Mouse (Mus musculus) stomach, postnatal 0 days (tissue): ENCODE data around the gene Awat1.

Experiments
- CTCF ChIP-seq: IDR thresholded peaks from 2 replicates; pipeline ENCODE4 v1.5.1; 2016; ENCODE audit warnings: antibody characterized with exemption, low read depth, mild to moderate bottlenecking, moderate library complexity
- EP300 ChIP-seq: optimal IDR thresholded peaks from 2 replicates; pipeline ENCODE3; 2016; ENCODE audit warnings: antibody characterized with exemption

DNA sequence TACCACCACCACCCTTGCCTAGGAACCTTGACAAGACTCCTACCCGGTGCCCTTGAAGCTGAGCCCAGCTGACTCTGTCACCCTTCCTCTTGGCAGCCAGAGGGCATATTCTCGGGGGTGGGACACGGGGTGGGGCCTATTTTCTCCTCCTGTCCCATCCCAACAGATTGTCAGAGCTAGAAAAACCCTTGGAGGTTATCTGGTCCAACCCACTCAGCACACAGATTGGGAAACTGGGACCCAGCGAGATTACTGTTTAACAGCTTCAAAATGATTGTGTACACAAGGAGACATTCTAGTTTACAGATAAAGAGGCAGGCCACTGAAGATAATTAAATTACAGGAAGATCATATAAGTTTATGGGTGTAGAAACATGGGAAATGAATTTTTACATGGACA is 22.7 kb downstream of the Awat1 start, which contains the start of gene P2ry4:
- TF ChIP-seq CTCF (no peak), EP300 (no peak)
